8 mouse cellular contexts compared by ENCODE assay signal in the genomic region with DNA sequence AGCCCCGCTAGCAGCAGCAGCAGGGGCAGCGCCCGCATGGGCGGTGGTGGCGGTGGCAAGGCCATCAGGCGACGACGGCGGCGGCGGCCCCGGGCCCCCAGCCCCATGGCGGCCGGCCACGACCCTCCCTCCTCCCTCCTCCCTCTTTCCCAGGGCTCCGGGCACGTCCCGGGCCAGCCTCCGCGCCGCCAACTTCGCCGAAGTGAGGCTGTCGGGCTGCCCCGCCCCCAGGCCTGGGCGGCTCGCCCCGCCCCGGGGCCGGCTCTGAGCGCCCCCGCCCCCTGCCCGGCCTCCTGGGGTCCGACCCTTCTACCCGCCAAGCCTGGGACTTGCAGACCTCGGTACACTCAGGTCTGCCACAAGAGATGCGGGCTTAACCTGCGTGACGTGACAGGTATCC. TPM values are rescaled to one million over a fixed set of nuclear protein-coding genes. Genes with fewer than 3 reads are reported as not detected.
DNase-seq lines count a peak whose midpoint lies in the region; ATAC-seq and TF ChIP-seq lines count a peak whose summit lies in the region.

A gene (minus strand): TSS at position 166 of the 400 bp plus-strand sequence.

- no peak within 1 kb of the TSS for H3K27ac ChIP-seq in cerebellum, adult 2 months (ENCODE audit: insufficient read depth, low read length)
- H3K27ac ChIP-seq in liver, postnatal 0 days (ENCODE audit: low read depth): no peak within 1 kb of the TSS

- no peak for TF ChIP-seq EP300 in liver, postnatal 0 days (IDR thresholded peaks at IDR 0.05; ENCODE audit: low read depth)

- no peak for DNase-seq in cerebellum, adult 2 months
- DNase-seq in cerebellum, adult 11-12 months: no peak
- peak; percentile 61 for DNase-seq in adrenal gland, postnatal 14 days
- DNase-seq in gastrocnemius, postnatal 25 days: peak; percentile 67
- DNase-seq in induced T-regulatory cell, adult 2 months (ENCODE audit: low read depth): peak; percentile 54
- peak; percentile 39 for DNase-seq in liver, postnatal 0 days
- DNase-seq in retina, embryonic 14.5 days (ENCODE audit: low spot score): peak; percentile 81

- no peak for TF ChIP-seq CTCF in cerebellum, adult 2 months (IDR thresholded peaks at IDR 0.05; ENCODE audit: borderline replicate concordance, insufficient read depth, low read depth, low read length)
- TF ChIP-seq CTCF in liver, postnatal 0 days (IDR thresholded peaks at IDR 0.05; ENCODE audit: low read depth): no peak

- peak within 1 kb of the TSS; percentile 10 for H3K4me3 ChIP-seq in cerebellum, adult 2 months (replicated peaks; ENCODE audit: insufficient read depth, low read depth, low read length)
- H3K4me3 ChIP-seq in liver, postnatal 0 days (ENCODE audit: low read depth, low read length): peak within 1 kb of the TSS; percentile 48

- H3K27me3 ChIP-seq in cerebellum, adult 2 months (ENCODE audit: control insufficient read depth, insufficient read depth, low read length): peaks cover 8% of the 10 kb centered on the region; the same call in 1 of the 2 replicates
- H3K27me3 ChIP-seq in liver, postnatal 0 days (ENCODE audit: insufficient read depth, low read length): peaks cover 55% of the 10 kb centered on the region

- H3K4me1 ChIP-seq in cerebellum, adult 2 months (ENCODE audit: control insufficient read depth, insufficient read depth, low read length): peaks cover 6% of the 10 kb centered on the region
- peaks cover 26% of the 10 kb centered on the region for H3K4me1 ChIP-seq in liver, postnatal 0 days (ENCODE audit: insufficient read depth)

- H3K36me3 ChIP-seq in liver, postnatal 0 days (replicated peaks; ENCODE audit: insufficient read depth, low read length): no peaks in the 10 kb centered on the region

- no peak for TF ChIP-seq POLR2A in cerebellum, adult 2 months (IDR thresholded peaks at IDR 0.05; ENCODE audit: borderline replicate concordance, insufficient read depth, low read length)

- 2% methylated on average over 25 of the region's 39 CpGs for WGBS in cerebellum, adult 2 months
- WGBS in liver, postnatal 0 days (ENCODE audit: insufficient replicate concordance): 7% methylated on average over 39 of the region's 39 CpGs

- no peaks in the 10 kb centered on the region for H3K9me3 ChIP-seq in liver, postnatal 0 days (ENCODE audit: low read length)

- H3K4me2 ChIP-seq in liver, postnatal 0 days (ENCODE audit: low read depth, low read length): peak within 1 kb of the TSS; percentile 80

- ATAC-seq in liver, postnatal 0 days: no peak
- no peak for ATAC-seq in inflammation-experienced regulatory T-cells, adult 6 months

- H3K9ac ChIP-seq in liver, postnatal 0 days (replicated peaks): peak within 1 kb of the TSS; percentile 3; the same call in 1 of the 2 replicates

RNA-seq across cellular contexts. Expression of the gene that starts here (rescaled TPM):
- polyA plus RNA-seq in cerebellum, adult 2 months (2012; rRNA removed): 9.5 and 11.0 TPM in 2 replicates
- total RNA-seq in adrenal gland, postnatal 14 days (2021): 22.9 and 26.2 TPM in 2 replicates
- 10 to 100 TPM; 12.6 to 13.4 TPM for total RNA-seq in gastrocnemius, postnatal 25 days (2021)
- polyA plus RNA-seq in liver, postnatal 0 days (2015; fragmentation: Nextera tagmentation; extraction: Ambion mirVana): 0.20 and 0.26 TPM in 2 replicates
- not detected for polyA plus RNA-seq in inflammation-experienced regulatory T-cells, adult 6 months (2017; shearing (Covaris generic))

Comparison
In these comparisons a context has a peak if more than half of its experiments do, and no peak if none do; other contexts are left out.
1. Peak in DNase-seq, H3K4me3 ChIP-seq, H3K9ac ChIP-seq and H3K4me2 ChIP-seq in liver, postnatal 0 days; RNA of the gene not detected or under 1 TPM.
2. DNase-seq: peak in adrenal gland, postnatal 14 days (single experiment), gastrocnemius, postnatal 25 days (single experiment), induced T-regulatory cell, adult 2 months (single experiment) and retina, embryonic 14.5 days (single experiment); none in cerebellum, adult 2 months (0 of 2) and cerebellum, adult 11-12 months (single experiment).